Mouse (Mus musculus) heart, adult 18-20 months (tissue): Measurements from ENCODE around the gene Olfr202. TPM values are rescaled to one million over a fixed set of nuclear protein-coding genes. Genes with fewer than 3 reads are reported as not detected.
"Not testable (repeated sequence)": the region's sequence is repeated elsewhere in the genome, so short reads cannot be mapped to it uniquely, and the experiment has no call there.

Experiments used
- DNase-seq, 2 experiments: peaks; one replicate each; pipeline ENCODE4 v3.0.0; 2021 to 2022; ENCODE audit warnings: mixed read lengths in 1 of 2
- long read RNA-seq, 2 experiments: library from polyadenylated mRNA; stranded (forward); transcript quantifications; one replicate each; pipeline ENCODE4 v2.0.0; 2021
- total RNA-seq, 2 experiments: library from RNA; stranded (reverse); gene quantifications; 2 replicates each; pipeline ENCODE4 v1.2.3; 2021

Gene Olfr202
- not detected for total RNA-seq
- long read RNA-seq, experiment 1 = 0 reads
- long read RNA-seq, experiment 2 = 0 reads

- DNase-seq = no peak
These were observed at the start of gene Olfr202 for GRCm38 (mm10) chr16:59286693-59287092. Olfr202 (minus strand) TSS chr16:59286793.

GRCm38 (mm10) chr16:59331038-59331437, 44.4 kb upstream of the Olfr202 start, which contains the start of gene Olfr205:
Olfr205 (minus strand) TSS chr16:59331138.
- no peak for DNase-seq

GRCm38 (mm10) chr16:59323262-59323661, 36.7 kb upstream of the Olfr202 start:
- DNase-seq = not testable (repeated sequence)

DNA sequence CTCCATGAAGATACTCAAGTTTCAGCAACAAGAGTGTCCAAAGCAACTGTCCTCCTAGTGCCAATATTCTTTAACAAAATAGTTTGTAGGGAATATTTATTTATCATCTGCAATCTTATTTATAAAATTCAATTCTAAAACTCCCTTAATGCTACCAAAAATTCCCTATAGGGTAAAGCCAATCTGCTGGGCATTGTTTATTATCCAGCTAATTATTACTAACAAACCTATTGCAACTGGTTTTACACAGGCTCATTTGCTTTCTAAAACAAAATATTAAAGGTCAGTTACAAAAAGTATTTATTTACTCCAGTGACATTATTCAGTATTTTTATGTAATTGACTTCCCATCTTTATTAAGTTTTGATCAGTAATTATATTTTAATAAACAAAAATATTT, 31.6 kb upstream of the Olfr202 start, which contains the start of gene Olfr204:
Gene Olfr204, minus strand, starts transcription at position 101 of the 400 bp plus-strand sequence.
- no peak for DNase-seq

GRCm38 (mm10) chr16:59298581-59298980, 12.0 kb upstream of the Olfr202 start, which contains the start of gene Olfr203:
Olfr203 (plus strand) TSS chr16:59298881.
- DNase-seq = no peak

DNA sequence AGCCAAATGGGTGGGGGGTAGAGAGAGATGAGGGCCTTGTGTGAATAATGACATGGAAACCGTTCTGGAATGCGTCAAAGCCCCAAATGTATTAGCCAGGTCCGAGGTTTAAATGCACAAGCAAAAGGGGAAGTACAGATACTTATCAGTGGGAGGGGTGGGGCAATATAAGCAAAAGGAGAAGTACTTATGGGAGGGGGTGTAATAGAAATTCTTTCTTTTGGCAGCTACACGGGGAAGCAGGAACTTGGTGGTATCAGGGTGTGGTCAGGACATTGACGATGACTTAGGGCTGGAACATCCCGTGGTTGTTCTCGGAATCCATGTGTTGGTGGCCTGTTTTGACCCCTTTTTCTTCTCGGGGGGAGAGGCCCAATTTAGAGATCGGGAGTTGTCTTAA, 983 bp upstream of the Olfr202 start:
- DNase-seq = not testable (repeated sequence)

DNA sequence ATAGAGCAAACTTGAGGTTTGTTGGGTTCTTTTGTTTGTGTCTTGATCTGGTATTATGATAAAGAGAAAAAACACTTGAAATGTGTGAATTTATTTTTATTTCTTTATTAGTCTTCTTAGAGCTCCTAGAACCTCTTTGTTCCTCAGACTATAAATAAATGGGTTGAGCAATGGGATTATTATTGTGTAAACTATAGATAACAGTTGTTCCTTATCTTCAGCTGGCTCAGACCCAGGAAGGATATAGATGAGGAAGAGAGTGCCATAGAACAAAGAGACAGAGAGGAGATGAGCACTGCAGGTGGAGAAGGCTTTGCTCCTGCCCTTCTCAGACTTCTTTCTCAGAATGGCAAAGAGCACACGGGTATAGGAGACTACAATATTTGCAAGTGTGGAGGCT, 3.1 kb downstream of the Olfr202 start:
- no peak for DNase-seq

- DNase-seq = no peak
These were observed 6.1 kb downstream of the Olfr202 start for GRCm38 (mm10) chr16:59280542-59280941.

GRCm38 (mm10) chr16:59272532-59272931, 14.1 kb downstream of the Olfr202 start, which contains the start of gene Olfr201:
Olfr201 (minus strand) TSS chr16:59272632.
- not testable (repeated sequence) for DNase-seq

DNA sequence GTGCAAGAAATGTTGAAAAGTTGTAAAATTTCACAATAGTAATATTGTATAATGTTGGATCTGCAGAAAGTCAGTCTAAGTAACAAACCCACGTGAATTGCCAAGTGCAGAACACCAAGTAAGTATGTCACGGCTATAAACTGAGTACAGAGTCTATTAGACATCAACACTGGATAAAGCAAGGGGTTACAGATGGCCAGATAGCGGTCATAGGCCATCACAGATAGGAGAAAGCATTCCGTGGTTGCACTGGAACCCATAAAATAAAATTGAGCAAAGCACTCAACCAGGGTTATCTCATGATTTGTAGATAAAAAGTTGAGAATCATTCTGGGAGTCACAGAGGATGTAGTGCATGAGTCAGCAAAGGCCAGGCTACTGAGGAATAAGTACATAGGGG, 17.5 kb downstream of the Olfr202 start:
- DNase-seq = not testable (repeated sequence)

GRCm38 (mm10) chr16:59249684-59250083, 36.9 kb downstream of the Olfr202 start:
- DNase-seq = no peak

Other genes with a start within 250 kb of the Olfr202 start
- not detected for gene Olfr187, start 247.0 kb downstream of the Olfr202 start, total RNA-seq
- not detected for gene Olfr190, start 208.8 kb downstream of the Olfr202 start, total RNA-seq
- gene Olfr191, start 197.0 kb downstream of the Olfr202 start, total RNA-seq = not detected
- gene Olfr193, start 174.9 kb downstream of the Olfr202 start, total RNA-seq = not detected
- gene Olfr194, start 165.7 kb downstream of the Olfr202 start, total RNA-seq = not detected
- gene Olfr195, start 139.7 kb downstream of the Olfr202 start, total RNA-seq = not detected
- not detected for gene Olfr196, start 116.3 kb downstream of the Olfr202 start, total RNA-seq
- gene Olfr198, start 83.3 kb downstream of the Olfr202 start, total RNA-seq = not detected
- gene Olfr199, start 67.0 kb downstream of the Olfr202 start, total RNA-seq = not detected
- not detected for gene Olfr201, start 14.2 kb downstream of the Olfr202 start, total RNA-seq
- not detected for gene Olfr203, start 12.1 kb upstream of the Olfr202 start, total RNA-seq
- not detected for gene Olfr204, start 31.5 kb upstream of the Olfr202 start, total RNA-seq
- gene Olfr205, start 44.3 kb upstream of the Olfr202 start, total RNA-seq = not detected
- not detected for gene Olfr206, start 62.5 kb upstream of the Olfr202 start, total RNA-seq
- gene Olfr209, start 77.2 kb upstream of the Olfr202 start, total RNA-seq = not detected
- gene Gabrr3, start 120.5 kb upstream of the Olfr202 start, total RNA-seq = under 1 TPM in 1 of 2 experiments, not detected in 1; 0.07 TPM
- gene Riox2, start 185.0 kb upstream of the Olfr202 start, total RNA-seq = 10 to 100 TPM; 16.9 to 17.2 TPM